Mouse (Mus musculus) intestine, embryonic 15.5 days (tissue): ENCODE measurements at regions not wholly inside any gene's neighbourhood (a gene's known extent, or its start where the extent isn't known, plus 50 kb on each side); places are given as distances from the start of the nearest gene placed in this dataset.

Experiments
- ATAC-seq: fragments of 200-750 bp; cut with Nextera tagmentation; 2 replicates; pipeline ENCODE4 v1.8.0; 2017; ENCODE audit warnings: moderate TSS enrichment, moderate library complexity
- H3K27ac ChIP-seq: fragments of 300-500 bp; sonication (generic); 2 replicates; pipeline ENCODE4 v1.5.1; 2015; ENCODE audit warnings: mild to moderate bottlenecking, inconsistent platforms
- H3K27me3 ChIP-seq: fragments of 300-500 bp; sonication (generic); replicated peaks from 2 replicates; pipeline ENCODE4 v1.6.1; 2015; ENCODE audit warnings: inconsistent platforms
- H3K36me3 ChIP-seq: fragments of 300-500 bp; sonication (generic); 2 replicates; pipeline ENCODE4 v1.6.1; 2015; ENCODE audit warnings: inconsistent platforms
- H3K4me1 ChIP-seq: fragments of 300-500 bp; sonication (generic); replicated peaks from 2 replicates; pipeline ENCODE4 v1.6.1; 2015; ENCODE audit warnings: inconsistent platforms
- H3K4me2 ChIP-seq: fragments of 300-500 bp; sonication (generic); replicated peaks from 2 replicates; pipeline ENCODE4 v1.6.1; 2015; ENCODE audit warnings: mild to moderate bottlenecking, inconsistent platforms
- H3K4me3 ChIP-seq: fragments of 300-500 bp; sonication (generic); replicated peaks from 2 replicates; pipeline ENCODE4 v1.5.1; 2015; ENCODE audit warnings: inconsistent platforms
- H3K9ac ChIP-seq: fragments of 300-500 bp; sonication (generic); 2 replicates; pipeline ENCODE4 v1.6.1; 2015; ENCODE audit warnings: inconsistent platforms
- H3K9me3 ChIP-seq: fragments of 300-500 bp; sonication (generic); 2 replicates; pipeline ENCODE4 v1.6.1; 2016; ENCODE audit warnings: inconsistent platforms
- WGBS: fragments of 180-500 bp; shearing (Covaris S2); methylation state at CpG from one replicate; pipeline ENCODE4 v1.1.7; 2015; 5-methylcytosine and 5-hydroxymethylcytosine counted together

DNA sequence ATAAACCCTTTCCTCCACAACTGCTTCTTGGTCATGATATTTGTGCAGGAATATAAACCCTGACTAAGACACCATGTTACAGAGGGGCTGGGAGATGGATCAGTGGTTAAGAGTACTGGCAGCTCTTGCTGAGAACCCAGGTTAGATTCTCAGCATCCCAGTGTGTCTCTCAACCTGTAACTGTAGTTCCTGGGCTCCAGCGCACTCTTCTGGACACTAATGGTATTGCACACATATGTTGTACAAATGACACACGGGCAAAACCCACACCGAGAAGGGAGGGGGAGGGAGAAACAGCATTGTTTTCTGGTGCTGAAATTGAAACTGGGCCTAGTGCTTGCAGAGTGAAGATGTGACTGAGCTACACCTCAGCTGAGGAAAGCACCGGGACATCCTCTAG lies 81.0 kb upstream of the Ccdc39 start:
- H3K9me3 ChIP-seq: no peaks in the 10 kb centered on the region
- no peak overlapping the region for H3K9ac ChIP-seq
- no peaks in the 10 kb centered on the region for H3K27me3 ChIP-seq
- H3K4me1 ChIP-seq: no peaks in the 10 kb centered on the region
- no peak for ATAC-seq
- no peak overlapping the region for H3K4me3 ChIP-seq
- no peak overlapping the region for H3K27ac ChIP-seq
- H3K36me3 ChIP-seq: no peaks in the 10 kb centered on the region
- no peak overlapping the region for H3K4me2 ChIP-seq
- 80% methylated on average over 4 of the region's 4 CpGs for WGBS

DNA sequence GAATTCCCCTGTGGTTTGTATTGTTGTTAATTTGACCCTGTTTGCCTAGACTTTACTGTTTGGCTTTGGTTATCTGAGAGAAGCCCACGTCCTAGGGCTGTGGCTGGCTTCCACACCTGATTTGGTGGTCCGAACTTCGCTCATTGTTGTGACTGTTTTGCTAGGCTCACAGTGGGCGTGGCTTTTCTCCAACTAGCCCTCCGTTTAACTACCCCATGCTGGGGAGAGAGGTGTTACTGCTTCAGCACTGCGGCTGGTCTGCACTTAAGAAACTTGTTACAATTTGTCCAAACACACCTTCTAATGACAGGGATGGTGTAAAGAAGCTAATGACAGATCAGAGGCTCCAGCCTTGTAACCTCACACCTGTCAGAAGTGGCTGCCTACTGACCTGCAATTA lies 64.7 kb upstream of the Fxr1 start:
- no peak overlapping the region for H3K27ac ChIP-seq
- no peak overlapping the region for H3K4me2 ChIP-seq
- no peaks in the 10 kb centered on the region for H3K36me3 ChIP-seq
- no peak for ATAC-seq
- H3K27me3 ChIP-seq: no peaks in the 10 kb centered on the region; the same call in 1 of the 2 replicates
- peaks cover 5% of the 10 kb centered on the region for H3K4me1 ChIP-seq
- H3K9me3 ChIP-seq: no peaks in the 10 kb centered on the region
- 4% methylated on average over 6 of the region's 6 CpGs for WGBS
- H3K4me3 ChIP-seq: no peak overlapping the region
- H3K9ac ChIP-seq: no peak overlapping the region

DNA sequence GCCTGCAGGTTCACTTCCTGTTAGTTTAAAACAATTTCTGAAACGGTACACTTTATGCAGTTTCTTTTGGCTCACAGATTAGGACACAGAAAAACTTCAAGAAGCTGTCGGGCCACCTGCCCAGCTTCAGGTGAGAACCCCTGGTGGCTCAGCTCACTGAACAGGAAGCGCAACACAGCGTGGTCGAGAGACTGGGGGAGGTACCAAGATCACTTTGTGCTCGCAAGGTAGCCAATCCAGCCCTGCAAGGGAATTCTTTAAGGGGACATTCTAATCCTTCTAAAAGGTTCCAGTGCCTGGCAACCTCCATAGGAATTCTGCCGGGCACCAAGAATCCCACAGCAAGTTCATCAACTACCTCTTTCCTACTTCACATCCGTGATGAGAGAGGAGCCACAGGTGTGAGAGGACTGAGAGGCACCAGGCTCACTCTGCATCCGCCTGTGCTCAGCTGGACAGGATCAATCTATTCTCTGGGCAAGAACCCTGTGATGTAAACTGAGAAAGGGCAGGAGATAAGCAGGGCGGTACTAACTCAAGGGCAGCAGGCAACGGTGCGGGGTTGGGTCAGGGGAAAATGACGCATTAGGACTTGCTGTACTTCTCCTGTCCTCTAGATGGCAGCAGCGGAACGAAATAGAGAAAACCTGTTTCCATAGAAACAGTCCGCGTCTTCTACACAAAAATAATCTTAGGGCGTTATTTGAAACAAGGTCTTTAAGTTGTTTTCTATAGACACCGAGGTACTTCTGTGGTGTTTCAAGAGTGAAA lies 63.7 kb upstream of the Fxr1 start:
- Histone ChIP-seq H3K9me3 (no peaks in the 10 kb centered on the region), H3K9ac (no peak overlapping the region), H3K27me3 (no peaks in the 10 kb centered on the region; the same call in 1 of the 2 replicates), H3K4me1 (peaks cover 5% of the 10 kb centered on the region), H3K4me3 (0 out of 2 replicates have a peak overlapping the region, but pooled peaks have one; percentile 11), H3K4me2 (peak overlapping the region; percentile 51), H3K27ac (no peak overlapping the region), H3K36me3 (no peaks in the 10 kb centered on the region)
- ATAC-seq: peak; percentile 87
- 2% methylated on average over 19 of the region's 19 CpGs for WGBS

- WGBS: 40% methylated on average over 3 of the region's 3 CpGs
- Histone ChIP-seq H3K27me3 (no peaks in the 10 kb centered on the region; the same call in 1 of the 2 replicates), H3K9me3 (no peaks in the 10 kb centered on the region), H3K4me2 (no peak overlapping the region), H3K36me3 (no peaks in the 10 kb centered on the region), H3K4me3 (no peak overlapping the region), H3K27ac (no peak overlapping the region), H3K9ac (no peak overlapping the region), H3K4me1 (peaks cover 5% of the 10 kb centered on the region)
- ATAC-seq: peak; percentile 20; the same call in 1 of the 2 replicates
These were observed 63.1 kb upstream of the Fxr1 start for GRCm38 (mm10) chr3:33956625-33957023.

DNA sequence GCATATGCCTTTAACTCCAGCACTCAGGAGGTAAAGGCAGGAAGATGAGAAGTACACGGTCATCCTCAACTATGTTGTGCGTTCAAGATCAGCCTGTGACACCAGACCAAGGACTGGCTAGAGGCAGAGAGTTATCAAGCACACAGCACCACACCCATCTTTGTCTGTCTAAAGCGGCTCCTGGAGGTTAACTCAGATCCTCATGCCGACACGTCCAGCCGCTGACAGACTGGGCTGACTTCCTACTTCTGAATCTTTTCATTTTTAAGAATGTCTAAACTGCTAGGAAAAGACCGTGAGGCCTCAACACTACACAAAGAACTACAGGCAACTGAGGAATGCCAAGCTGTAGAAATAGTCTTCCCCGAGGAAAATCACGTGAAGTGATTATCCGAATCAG lies 62.1 kb upstream of the Fxr1 start:
- H3K27ac ChIP-seq: no peak overlapping the region
- H3K4me1 ChIP-seq: peaks cover 5% of the 10 kb centered on the region
- 86% methylated on average over 10 of the region's 10 CpGs for WGBS
- H3K36me3 ChIP-seq: no peaks in the 10 kb centered on the region
- H3K9me3 ChIP-seq: no peaks in the 10 kb centered on the region
- no peak overlapping the region for H3K4me3 ChIP-seq
- no peak overlapping the region for H3K4me2 ChIP-seq
- no peaks in the 10 kb centered on the region; the same call in 1 of the 2 replicates for H3K27me3 ChIP-seq
- H3K9ac ChIP-seq: no peak overlapping the region
- ATAC-seq: no peak

DNA sequence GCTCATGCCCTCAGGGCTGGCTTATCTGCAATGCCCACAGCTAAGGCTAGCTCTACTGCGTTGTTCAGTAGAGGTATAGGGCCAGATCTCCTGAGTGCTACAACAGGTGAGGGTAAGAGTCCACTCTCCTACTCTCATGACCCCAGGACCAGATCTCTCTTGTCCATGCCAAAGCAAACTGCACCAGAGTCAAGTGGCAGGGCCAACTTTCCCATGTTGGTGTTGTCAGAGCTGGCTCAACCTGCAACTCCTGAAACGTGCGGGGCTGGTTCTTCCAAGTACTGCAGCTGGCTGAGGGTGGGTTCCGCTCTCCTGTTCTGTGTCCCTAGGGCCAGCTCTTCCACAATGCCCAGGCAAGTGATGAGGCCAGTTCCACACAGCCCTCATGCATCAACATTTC lies 61.5 kb upstream of the Fxr1 start:
- H3K9me3 ChIP-seq: no peaks in the 10 kb centered on the region
- H3K4me2 ChIP-seq: no peak overlapping the region
- H3K9ac ChIP-seq: no peak overlapping the region
- no peak overlapping the region for H3K27ac ChIP-seq
- no peak overlapping the region for H3K4me3 ChIP-seq
- WGBS: 77% methylated on average over 4 of the region's 4 CpGs
- no peaks in the 10 kb centered on the region; the same call in 1 of the 2 replicates for H3K27me3 ChIP-seq
- ATAC-seq: no peak
- no peaks in the 10 kb centered on the region for H3K36me3 ChIP-seq
- peaks cover 5% of the 10 kb centered on the region for H3K4me1 ChIP-seq

- Histone ChIP-seq H3K27ac (no peak overlapping the region), H3K4me3 (no peak overlapping the region), H3K36me3 (no peaks in the 10 kb centered on the region), H3K9me3 (no peaks in the 10 kb centered on the region), H3K9ac (no peak overlapping the region), H3K4me1 (peaks cover 5% of the 10 kb centered on the region), H3K27me3 (no peaks in the 10 kb centered on the region; the same call in 1 of the 2 replicates), H3K4me2 (no peak overlapping the region)
- ATAC-seq: no peak
- 62% methylated on average over 6 of the region's 6 CpGs for WGBS
These were observed 59.5 kb upstream of the Fxr1 start for GRCm38 (mm10) chr3:33960211-33960610.

- no peaks in the 10 kb centered on the region for H3K27me3 ChIP-seq
- no peaks in the 10 kb centered on the region for H3K4me1 ChIP-seq
- H3K27ac ChIP-seq: no peak overlapping the region
- no peaks in the 10 kb centered on the region for H3K36me3 ChIP-seq
- no peak for ATAC-seq
- H3K4me2 ChIP-seq: no peak overlapping the region
- 74% methylated on average over 5 of the region's 5 CpGs for WGBS
- H3K9me3 ChIP-seq: no peaks in the 10 kb centered on the region
- no peak overlapping the region for H3K4me3 ChIP-seq
- H3K9ac ChIP-seq: no peak overlapping the region
These were observed 56.8 kb upstream of the Fxr1 start for GRCm38 (mm10) chr3:33962938-33963337.

DNA sequence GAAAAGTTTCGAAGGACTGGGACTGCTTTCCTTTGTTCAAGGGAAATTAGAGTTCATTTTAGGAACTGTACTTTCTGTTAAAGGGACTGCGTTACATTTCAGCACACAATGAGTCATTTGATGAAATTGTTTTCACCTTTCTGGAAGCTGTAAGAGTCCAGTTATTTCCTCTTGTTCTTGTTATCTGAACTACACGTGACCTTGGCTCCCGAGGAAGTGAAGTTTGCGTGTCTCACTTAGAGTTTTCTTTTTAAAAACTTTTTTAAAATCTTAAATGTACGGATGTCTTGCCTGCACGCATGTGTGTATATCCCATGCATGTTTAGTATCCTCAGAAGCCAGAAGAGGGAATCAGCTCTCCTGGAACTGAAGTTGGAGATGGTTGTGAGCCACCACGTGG lies 52.6 kb upstream of the Fxr1 start:
- no peaks in the 10 kb centered on the region for H3K27me3 ChIP-seq
- H3K4me2 ChIP-seq: no peak overlapping the region
- H3K4me3 ChIP-seq: no peak overlapping the region
- H3K4me1 ChIP-seq: no peaks in the 10 kb centered on the region
- H3K27ac ChIP-seq: no peak overlapping the region
- H3K9me3 ChIP-seq: no peaks in the 10 kb centered on the region
- no peak overlapping the region for H3K9ac ChIP-seq
- no peak for ATAC-seq
- no peaks in the 10 kb centered on the region for H3K36me3 ChIP-seq
- WGBS: 70% methylated on average over 8 of the region's 8 CpGs
